In genomic region chr1:187020011-187020410, GRCm38 (mm10) we compare ENCODE assay signal across 18 mouse cellular contexts. TPM values are rescaled to one million over a fixed set of nuclear protein-coding genes. Genes with fewer than 3 reads are reported as not detected.
A peak's percentile ranks its signal among the peaks of the same experiment; 100 is the strongest.
DNase-seq lines count a peak whose midpoint lies in the region; ATAC-seq lines count a peak whose summit lies in the region.
"Had no signal": no experiment of that assay in that cellular context is flagged by ENCODE, and none has a peak within 500 bp of the region (broad histone marks: within the 10 kb centered on the region; RNA-seq: fewer than 3 reads in every experiment).

No protein-coding gene starts in this region.

- H3K27ac ChIP-seq in kidney, embryonic 16.5 days (ENCODE audit: low read length): no peak overlapping the region
- H3K27ac ChIP-seq in limb, embryonic 10.5 days: no peak overlapping the region
- H3K27ac ChIP-seq: embryonic facial prominence, embryonic 15.5 days; stomach, embryonic 15.5 days had no signal

- H3K4me1 ChIP-seq in kidney, embryonic 16.5 days (ENCODE audit: insufficient read depth, low read length): no peaks in the 10 kb centered on the region
- peaks cover 3% of the 10 kb centered on the region; the same call in 1 of the 2 replicates for H3K4me1 ChIP-seq in limb, embryonic 10.5 days
- H3K4me1 ChIP-seq: stomach, embryonic 15.5 days had no signal

- peak; percentile 12 for DNase-seq in kidney, adult 18-20 months
- peak; percentile 84 for DNase-seq in Muller cell, postnatal 12 days (ENCODE audit: inconsistent ontology term)
- DNase-seq in adrenal gland, postnatal 10 days: peak; percentile 66
- DNase-seq in kidney, postnatal 36 days: peak; percentile 39 to 46
- no peak for DNase-seq in gastrocnemius, postnatal 4 days (ENCODE audit: low spot score in 2 of 2)
- DNase-seq in limb, embryonic 10.5 days (ENCODE audit: low spot score): no peak
- DNase-seq: layer of hippocampus, adult 9-11 months; lung, embryonic 14.5 days; thymus, postnatal 25 days had no signal

- no peak for ATAC-seq in kidney, embryonic 16.5 days (ENCODE audit: low FRiP score, low TSS enrichment)
- ATAC-seq: inflammation-experienced regulatory T-cells, adult 6 months had no signal

- 69% methylated on average over 7 of the region's 7 CpGs for WGBS in kidney, embryonic 16.5 days
- 85% methylated on average over 7 of the region's 7 CpGs for WGBS in limb, embryonic 10.5 days

- no peaks in the 10 kb centered on the region for H3K36me3 ChIP-seq in kidney, embryonic 16.5 days (ENCODE audit: insufficient read depth, low read length)
- H3K36me3 ChIP-seq in limb, embryonic 10.5 days: no peaks in the 10 kb centered on the region
- H3K36me3 ChIP-seq: embryonic facial prominence, embryonic 15.5 days; stomach, embryonic 15.5 days had no signal

- H3K4me2 ChIP-seq in kidney, embryonic 16.5 days (replicated peaks; ENCODE audit: low read depth, low read length): no peak overlapping the region
- H3K4me2 ChIP-seq: embryonic facial prominence, embryonic 15.5 days; lung, embryonic 14.5 days; midbrain, embryonic 11.5 days; stomach, embryonic 15.5 days had no signal

- no peak overlapping the region for H3K9ac ChIP-seq in kidney, embryonic 16.5 days (replicated peaks; ENCODE audit: low read length)
- H3K9ac ChIP-seq: embryonic facial prominence, embryonic 15.5 days; lung, embryonic 14.5 days; stomach, embryonic 15.5 days had no signal

- H3K9me3 ChIP-seq in kidney, embryonic 16.5 days (ENCODE audit: low read length): no peaks in the 10 kb centered on the region
- H3K9me3 ChIP-seq in limb, embryonic 10.5 days (replicated peaks): no peaks in the 10 kb centered on the region
- H3K9me3 ChIP-seq: embryonic facial prominence, embryonic 15.5 days; stomach, embryonic 15.5 days had no signal

- no peak overlapping the region for H3K4me3 ChIP-seq in kidney, embryonic 16.5 days (ENCODE audit: low read length)
- no peak overlapping the region for H3K4me3 ChIP-seq in limb, embryonic 10.5 days
- H3K4me3 ChIP-seq: embryonic facial prominence, embryonic 15.5 days; stomach, embryonic 15.5 days had no signal

- no peaks in the 10 kb centered on the region for H3K27me3 ChIP-seq in kidney, embryonic 16.5 days (ENCODE audit: insufficient read depth, low read length)
- H3K27me3 ChIP-seq in limb, embryonic 10.5 days (ENCODE audit: low read depth, poor library complexity, severe bottlenecking): no peaks in the 10 kb centered on the region
- H3K27me3 ChIP-seq: embryonic facial prominence, embryonic 15.5 days; stomach, embryonic 15.5 days had no signal

RNA-seq across cellular contexts. Expression of gene D1Pas1, which starts 52.8 kb away (rescaled TPM):
- 0.05 TPM in 1 of 2 replicates, not detected in the other for polyA plus RNA-seq in kidney, embryonic 16.5 days (2015; fragmentation: Nextera tagmentation; extraction: Ambion mirVana)
- not detected for total RNA-seq in adrenal gland, postnatal 10 days (2021)
- total RNA-seq in gastrocnemius, postnatal 4 days (2021): not detected
- polyA plus RNA-seq in limb, embryonic 10.5 days (2016; fragmentation: Nextera tagmentation; extraction: Ambion mirVana): 0.09 and 0.16 TPM in 2 replicates
- total RNA-seq: common myeloid progenitor, adult 5-6 weeks; granulocyte monocyte progenitor cell, adult 5-6 weeks had no signal
- polyA plus RNA-seq: frontal cortex, adult 2 months; inflammation-experienced regulatory T-cells, adult 6 months; lung, embryonic 14.5 days; small intestine, adult 2 months had no signal

Comparison
In these comparisons a context has a peak if more than half of its experiments do, and no peak if none do; other contexts are left out.
1. DNase-seq: peak in kidney, adult 18-20 months (single experiment), Muller cell, postnatal 12 days (single experiment), adrenal gland, postnatal 10 days (single experiment) and kidney, postnatal 36 days (2 of 2); none in gastrocnemius, postnatal 4 days (0 of 2) and limb, embryonic 10.5 days (single experiment).